24 mouse cellular contexts compared by ENCODE assay signal in genomic region chr4:148580765-148581164, GRCm38 (mm10). TPM values are rescaled to one million over a fixed set of nuclear protein-coding genes. Genes with fewer than 3 reads are reported as not detected.
DNase-seq lines count a peak whose midpoint lies in the region; ATAC-seq lines count a peak whose summit lies in the region.
"Had no signal": no experiment of that assay in that cellular context is flagged by ENCODE, and none has a peak within 500 bp of the region (broad histone marks: within the 10 kb centered on the region; RNA-seq: fewer than 3 reads in every experiment).

No protein-coding gene starts in this region.

- no peaks in the 10 kb centered on the region for H3K27me3 ChIP-seq in kidney, embryonic 14.5 days (ENCODE audit: control insufficient read depth, insufficient read depth, low read length)
- H3K27me3 ChIP-seq: CH12.LX; intestine, embryonic 15.5 days; kidney, embryonic 15.5 days; midbrain, embryonic 12.5 days; Patski had no signal

- H3K9me3 ChIP-seq in kidney, embryonic 14.5 days (ENCODE audit: control insufficient read depth, low read length) = no peaks in the 10 kb centered on the region
- H3K9me3 ChIP-seq: G1E; intestine, embryonic 15.5 days; kidney, embryonic 15.5 days; midbrain, embryonic 12.5 days had no signal

- no peak overlapping the region for H3K27ac ChIP-seq in kidney, embryonic 14.5 days (ENCODE audit: low read depth, low read length)
- H3K27ac ChIP-seq: hindbrain, embryonic 14.5 days; intestine, embryonic 15.5 days; kidney, embryonic 15.5 days; left cerebral cortex, adult 2 months; midbrain, embryonic 12.5 days had no signal

- intact Hi-C loops in left cerebral cortex, postnatal 4 days (cut with DNase I) = no loop called here

- H3K4me3 ChIP-seq in kidney, embryonic 14.5 days (ENCODE audit: low read length) = no peak overlapping the region
- H3K4me3 ChIP-seq: intestine, embryonic 15.5 days; kidney, embryonic 15.5 days; left cerebral cortex, adult 2 months; midbrain, embryonic 12.5 days had no signal

- H3K4me2 ChIP-seq in kidney, embryonic 14.5 days (replicated peaks; ENCODE audit: low read depth, low read length) = no peak overlapping the region
- H3K4me2 ChIP-seq: hindbrain, embryonic 14.5 days; intestine, embryonic 15.5 days; kidney, embryonic 15.5 days; liver, embryonic 11.5 days; midbrain, embryonic 12.5 days had no signal

- DNase-seq in heart, adult 11 months = peak; percentile 87
- DNase-seq in heart, adult 18-20 months = no peak
- DNase-seq in left cerebral cortex, postnatal 4 days = peak; percentile 69
- no peak for DNase-seq in left cerebral cortex, adult 18-20 months (ENCODE audit: low spot score in 2 of 2)
- DNase-seq in cerebellum, adult 8-10 months = peak; percentile 24
- DNase-seq in cerebellum, postnatal 14 days = peak; percentile 52 to 65
- DNase-seq: B cell, adult 2 months; forebrain, postnatal 0 days; gastrocnemius, postnatal 36 days; heart, postnatal 14 days; kidney, postnatal 4 days; lung, adult 18-20 months; thymus, adult 18-20 months; thymus, postnatal 36 days had no signal

- ATAC-seq in kidney, embryonic 14.5 days (ENCODE audit: low FRiP score, low TSS enrichment) = no peak
- ATAC-seq: forebrain, postnatal 0 days; intestine, embryonic 15.5 days; Patski had no signal

- no peak overlapping the region for H3K9ac ChIP-seq in kidney, embryonic 14.5 days (ENCODE audit: low read depth, low read length)
- H3K9ac ChIP-seq: forebrain, postnatal 0 days; hindbrain, embryonic 14.5 days; intestine, embryonic 15.5 days; kidney, embryonic 15.5 days; midbrain, embryonic 12.5 days had no signal

- no peaks in the 10 kb centered on the region for H3K4me1 ChIP-seq in kidney, embryonic 14.5 days (ENCODE audit: control insufficient read depth, insufficient read depth, low read length)
- H3K4me1 ChIP-seq: intestine, embryonic 15.5 days; kidney, embryonic 15.5 days; midbrain, embryonic 12.5 days had no signal

- H3K36me3 ChIP-seq in kidney, embryonic 14.5 days (ENCODE audit: control insufficient read depth, insufficient read depth, low read length) = peaks cover 68% of the 10 kb centered on the region

- WGBS in kidney, embryonic 14.5 days = 90% methylated on average over 9 of the region's 9 CpGs

RNA-seq across cellular contexts. Expression of gene Srm, which starts 10.5 kb away (rescaled TPM):
- total RNA-seq in heart, adult 18-20 months (2021) = 10 to 100 TPM; 14.7 TPM
- 100 to 1,000 TPM; 107 to 109 TPM for total RNA-seq in left cerebral cortex, postnatal 4 days (2021)
- total RNA-seq in left cerebral cortex, adult 18-20 months (2021) = 10 to 100 TPM; 72.1 to 77.0 TPM
- polyA plus RNA-seq in kidney, embryonic 14.5 days (2014; fragmentation: Nextera tagmentation; extraction: Ambion mirVana) = 214 and 242 TPM in 2 replicates

RNA-seq across cellular contexts. Expression of gene Masp2, which starts 21.6 kb away (rescaled TPM):
- under 1 TPM in 1 of 2 experiments, not detected in 1; 0.13 TPM for total RNA-seq in heart, adult 18-20 months (2021)
- total RNA-seq in left cerebral cortex, postnatal 4 days (2021) = 1 to 10 TPM; 2.1 to 2.3 TPM
- total RNA-seq in left cerebral cortex, adult 18-20 months (2021) = 1 to 10 TPM; 1.7 to 2.6 TPM
- polyA plus RNA-seq in kidney, embryonic 14.5 days (2014; fragmentation: Nextera tagmentation; extraction: Ambion mirVana) = 0.37 TPM in 1 of 2 replicates, not detected in the other
- polyA plus RNA-seq: forebrain, postnatal 0 days; midbrain, embryonic 12.5 days had no signal

RNA-seq across cellular contexts. Expression of gene Exosc10, which starts 22.5 kb away (rescaled TPM):
- total RNA-seq in heart, adult 18-20 months (2021) = 10 to 100 TPM; 33.7 to 39.3 TPM
- total RNA-seq in left cerebral cortex, postnatal 4 days (2021) = 10 to 100 TPM; 70.7 to 75.5 TPM
- 10 to 100 TPM; 47.1 to 47.2 TPM for total RNA-seq in left cerebral cortex, adult 18-20 months (2021)
- 65.7 and 101 TPM in 2 replicates for polyA plus RNA-seq in kidney, embryonic 14.5 days (2014; fragmentation: Nextera tagmentation; extraction: Ambion mirVana)

RNA-seq across cellular contexts. Expression of gene Tardbp, which starts 46.1 kb away (rescaled TPM):
- total RNA-seq in heart, adult 18-20 months (2021) = 100 to 1,000 TPM; 125 to 126 TPM
- total RNA-seq in left cerebral cortex, postnatal 4 days (2021) = 100 to 1,000 TPM; 263 to 324 TPM
- 100 to 1,000 TPM; 214 to 220 TPM for total RNA-seq in left cerebral cortex, adult 18-20 months (2021)
- 183 TPM in 2 replicates for polyA plus RNA-seq in kidney, embryonic 14.5 days (2014; fragmentation: Nextera tagmentation; extraction: Ambion mirVana)

Comparison
In these comparisons a context has a peak if more than half of its experiments do, and no peak if none do; other contexts are left out.
1. DNase-seq: peak in heart, adult 11 months (single experiment), left cerebral cortex, postnatal 4 days (single experiment), cerebellum, adult 8-10 months (single experiment) and cerebellum, postnatal 14 days (2 of 2); none in heart, adult 18-20 months (0 of 2) and left cerebral cortex, adult 18-20 months (0 of 2).
2. RNA of gene Srm, which starts 10.5 kb away (total RNA-seq): 107 to 109 TPM in left cerebral cortex, postnatal 4 days and 72.1 to 77.0 TPM in left cerebral cortex, adult 18-20 months; 14.7 TPM in heart, adult 18-20 months; every median in the first group is over 4 times any median in the second.